Mouse (Mus musculus) spleen, embryonic (tissue): ENCODE data around the gene Galnt6.

Source experiments
- CTCF ChIA-PET: fragments of 350-600 bp; sonication (Branson Sonifier 250); formaldehyde crosslinking; loops from one replicate; lab custom pipeline; 2022; lab: Charles Lee

Gene Galnt6

GRCm38 (mm10) chr15:100686989-100687388 lies 42.2 kb downstream of the Galnt6 start:
- CTCF ChIA-PET = no interaction called here

GRCm38 (mm10) chr15:100686434-100686833 lies 42.7 kb downstream of the Galnt6 start:
- CTCF ChIA-PET = no interaction called here

- CTCF ChIA-PET = interaction anchor here (0.7 kb wide), 1 partner anchor 81 kb away, joined by 6 read pairs; no protein-coding TSS in a partner anchor
Measured at GRCm38 (mm10) chr15:100685849-100686248, 43.3 kb downstream of the Galnt6 start.

DNA sequence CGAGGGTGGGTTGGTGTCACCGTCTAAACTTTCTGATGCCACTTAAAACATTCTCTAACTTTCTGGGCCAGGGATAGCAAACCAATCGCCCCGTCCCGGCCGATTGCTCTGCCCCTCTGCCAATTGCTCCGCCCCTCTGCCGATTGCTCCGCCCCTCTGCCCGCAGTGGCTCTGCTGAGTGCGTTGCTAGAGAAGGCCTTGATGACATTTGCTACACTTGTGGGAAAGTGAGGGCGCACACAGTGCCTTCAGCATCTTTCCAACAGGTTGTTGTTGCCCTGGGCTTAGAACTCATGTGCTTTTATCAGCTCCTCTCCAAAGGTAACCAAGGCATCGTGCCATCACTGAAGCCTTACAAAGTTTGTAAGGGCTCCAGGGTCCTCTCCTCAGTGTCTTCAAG lies 43.9 kb downstream of the Galnt6 start:
- CTCF ChIA-PET = interaction anchor here (0.6 to 0.7 kb wide), 2 partner anchors 54 to 80 kb away, joined by 4 to 6 read pairs; no protein-coding TSS in a partner anchor

DNA sequence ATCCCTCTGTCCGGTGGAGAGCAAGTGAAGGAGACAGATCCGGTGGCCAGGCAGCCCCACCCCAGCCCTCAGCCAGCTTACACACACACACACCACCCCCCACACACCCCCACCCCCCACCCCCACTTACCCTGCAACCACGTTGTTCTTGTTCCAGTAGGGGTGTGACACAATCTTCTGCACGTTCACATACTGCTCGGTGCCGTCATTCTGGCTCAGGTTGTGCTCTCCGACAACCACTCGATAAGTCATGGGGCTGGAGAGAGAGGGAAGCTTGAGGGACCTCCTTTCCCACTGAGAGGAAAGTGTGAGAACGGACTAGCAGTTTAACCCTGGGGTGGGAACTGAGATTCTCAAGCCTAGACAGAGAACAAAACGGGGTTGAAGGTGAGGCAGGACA lies 44.7 kb downstream of the Galnt6 start:
- CTCF ChIA-PET = no interaction called here

DNA sequence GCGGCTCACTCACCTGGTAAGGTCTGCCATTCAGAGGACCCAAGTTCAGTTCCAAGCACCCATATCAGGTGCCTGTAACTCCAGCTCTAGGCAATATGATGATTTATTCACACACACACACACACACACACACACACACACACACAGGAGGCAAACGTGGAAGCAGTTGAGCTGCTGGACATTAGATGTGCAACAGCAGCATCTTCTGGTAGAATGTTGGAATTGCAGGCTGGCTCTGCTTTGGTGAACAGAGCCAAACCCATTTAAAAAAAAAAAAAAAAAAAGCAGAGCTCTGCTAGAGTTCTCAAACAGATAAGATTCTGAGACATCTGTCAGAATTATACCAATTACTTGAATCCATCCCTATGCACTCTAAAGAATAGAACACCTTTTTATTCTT lies 46.1 kb downstream of the Galnt6 start:
- CTCF ChIA-PET = interaction anchor here (0.5 to 1.1 kb wide), 7 partner anchors 10 to 46 kb away, joined by 3 to 11 read pairs (median 3); no protein-coding TSS in a partner anchor

DNA sequence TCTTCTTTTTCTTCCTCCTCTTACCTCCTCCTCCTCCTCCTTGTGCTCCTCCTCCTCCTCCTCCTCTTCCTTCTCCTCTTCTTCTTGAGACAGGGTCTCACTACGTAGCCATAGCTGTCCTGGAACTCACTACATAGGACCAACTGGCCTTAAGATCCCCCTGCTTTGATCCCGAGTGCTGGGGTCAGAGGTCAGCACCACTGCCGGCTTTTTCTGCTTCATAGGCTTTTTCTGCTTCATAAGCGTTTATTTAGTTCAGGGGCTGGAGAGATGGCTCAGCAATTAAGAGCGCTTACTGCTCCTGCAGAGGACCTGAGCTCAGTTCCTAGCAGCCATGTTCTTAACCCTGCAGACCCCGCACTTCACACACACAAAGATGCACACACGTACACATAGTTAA lies 47.4 kb downstream of the Galnt6 start:
- CTCF ChIA-PET = no interaction called here

- CTCF ChIA-PET = no interaction called here
Measured at GRCm38 (mm10) chr15:100680381-100680780, 48.8 kb downstream of the Galnt6 start.

DNA sequence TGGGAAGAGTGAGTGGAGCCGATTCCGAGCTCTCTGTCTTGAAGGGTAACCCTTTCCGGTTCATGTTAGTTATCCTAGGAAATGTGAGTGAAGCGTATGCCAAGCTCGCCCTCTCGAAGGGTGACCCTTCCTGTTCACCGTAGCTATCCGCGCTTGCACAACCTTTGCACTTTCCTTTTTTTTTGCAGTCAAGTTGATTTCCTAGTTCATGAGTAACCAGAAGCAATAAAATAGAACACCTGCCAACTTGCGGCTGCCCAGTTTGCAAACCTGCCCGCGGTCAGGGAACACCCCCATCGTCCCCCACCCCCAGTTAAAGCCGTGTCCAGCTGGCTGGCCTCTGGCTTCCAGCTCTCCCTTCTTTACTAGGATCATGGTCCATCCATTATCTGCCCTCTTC lies 50.2 kb downstream of the Galnt6 start:
- CTCF ChIA-PET = no interaction called here

DNA sequence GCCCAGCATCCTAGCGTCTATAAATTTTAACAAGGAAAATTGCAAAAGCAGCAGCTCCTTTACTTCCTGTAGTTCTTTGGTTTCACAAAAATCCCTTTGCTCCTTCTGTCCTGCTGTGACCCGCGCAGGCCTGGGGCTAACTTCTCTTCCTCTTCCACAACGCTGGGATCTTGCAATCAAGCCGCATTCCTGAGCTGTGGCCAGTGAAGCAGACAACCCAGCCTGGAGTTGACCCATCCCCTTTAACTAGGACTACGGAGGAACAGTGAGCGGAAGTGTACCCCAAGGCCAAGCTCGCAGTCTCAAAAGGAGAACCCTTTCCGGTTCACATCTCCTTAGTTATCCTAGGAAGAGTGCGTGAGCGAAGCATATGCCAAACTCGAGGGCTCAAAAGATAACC lies 50.6 kb downstream of the Galnt6 start:
- CTCF ChIA-PET = no interaction called here

GRCm38 (mm10) chr15:100677675-100678074 lies 51.5 kb downstream of the Galnt6 start:
- CTCF ChIA-PET = no interaction called here

- CTCF ChIA-PET = interaction anchor here (0.6 to 0.7 kb wide), 2 partner anchors 37 to 139 kb away, joined by 3 read pairs; no protein-coding TSS in a partner anchor
Measured at GRCm38 (mm10) chr15:100676521-100676920, 52.7 kb downstream of the Galnt6 start.

DNA sequence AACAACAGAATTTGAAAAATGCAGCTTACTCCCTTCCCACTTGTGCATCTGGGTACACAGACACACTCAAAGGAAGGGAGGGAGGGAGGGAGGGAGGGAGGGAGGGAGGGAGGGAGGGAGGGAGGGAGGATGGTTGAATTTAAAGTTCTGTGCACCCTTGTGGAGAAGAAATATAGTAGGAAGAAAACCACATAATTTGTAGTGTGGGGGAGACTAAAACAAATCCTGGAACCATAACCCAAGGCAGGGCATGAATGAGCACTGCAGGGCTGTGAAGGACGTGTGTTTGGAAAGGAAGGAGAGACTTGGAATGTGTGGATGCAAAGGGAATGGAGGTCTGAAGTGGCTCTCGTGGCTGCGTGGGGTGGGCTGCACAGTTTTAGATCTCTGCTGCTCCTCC lies 53.7 kb downstream of the Galnt6 start:
- CTCF ChIA-PET = interaction anchor here (0.6 to 0.7 kb wide), 2 partner anchors 104 to 438 kb away, joined by 3 read pairs; no protein-coding TSS in a partner anchor

GRCm38 (mm10) chr15:100674566-100674965 lies 54.6 kb downstream of the Galnt6 start:
- CTCF ChIA-PET = interaction anchor here (0.5 kb wide), 1 partner anchor 23 kb away, joined by 7 read pairs; no protein-coding TSS in a partner anchor

GRCm38 (mm10) chr15:100673585-100674391 lies 55.4 kb downstream of the Galnt6 start:
- CTCF ChIA-PET = interaction anchor here (0.7 to 1.4 kb wide), 2 partner anchors 9 to 136 kb away, joined by 3 read pairs; no protein-coding TSS in a partner anchor

DNA sequence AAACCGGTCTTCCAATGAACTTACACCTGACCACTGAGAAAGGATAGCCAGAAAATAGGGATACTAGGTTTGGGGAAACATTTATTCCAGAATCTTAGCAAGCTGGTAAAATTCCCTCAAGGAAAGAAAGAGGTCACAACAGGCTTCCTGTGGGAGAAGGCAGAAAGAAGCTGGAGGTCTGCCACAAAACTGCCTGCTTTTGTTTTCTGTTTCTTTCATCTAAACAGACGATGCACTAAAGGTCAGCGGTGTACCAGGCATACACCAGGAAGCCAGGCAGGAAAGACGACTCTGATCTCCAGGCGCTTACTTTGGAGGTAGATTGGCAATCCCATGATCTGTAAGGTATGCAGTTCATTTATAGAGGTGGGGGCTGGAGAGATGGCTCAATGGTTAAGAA lies 58.3 kb downstream of the Galnt6 start:
- CTCF ChIA-PET = no interaction called here

- CTCF ChIA-PET = no interaction called here
Measured at GRCm38 (mm10) chr15:100670004-100670403, 59.2 kb downstream of the Galnt6 start.

GRCm38 (mm10) chr15:100669337-100669736 lies 59.8 kb downstream of the Galnt6 start, which contains the start of gene Bin2:
Gene Bin2 (minus strand): TSS chr15:100669553.
- CTCF ChIA-PET = no interaction called here

DNA sequence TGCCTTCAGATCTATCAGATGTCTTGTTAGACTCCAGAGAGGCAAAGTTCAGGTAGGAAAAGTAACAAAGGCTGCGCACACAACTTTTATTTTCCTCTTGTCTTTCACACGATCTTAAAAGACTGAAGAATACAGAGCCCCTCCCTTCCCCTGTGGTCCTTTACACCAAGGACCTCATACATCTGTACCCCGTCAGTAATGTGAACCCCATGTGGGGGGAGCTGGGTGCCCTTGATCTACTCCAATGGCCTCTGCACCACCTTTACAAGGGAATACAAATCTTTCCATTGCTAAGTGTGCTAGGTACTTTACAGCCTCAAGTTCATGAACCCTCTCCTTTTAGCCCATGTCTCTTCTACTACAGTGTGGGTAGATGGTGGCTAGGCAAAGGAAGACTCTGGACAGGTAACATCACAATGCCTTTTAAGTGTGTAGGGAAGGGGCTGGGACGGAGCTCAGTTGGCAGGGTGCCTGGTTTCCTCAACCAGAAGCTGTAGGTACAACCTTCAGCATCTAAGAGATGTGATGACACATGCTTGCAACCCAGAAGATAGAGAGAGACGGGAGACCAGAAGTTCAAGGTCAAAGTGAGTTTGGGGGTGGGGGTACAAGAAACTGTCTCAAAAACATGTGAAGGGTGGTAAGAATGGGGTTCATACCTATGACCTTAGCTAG lies 61.2 kb downstream of the Galnt6 start:
- CTCF ChIA-PET = interaction anchor here (0.7 kb wide), 1 partner anchor 37 kb away, joined by 15 read pairs; no protein-coding TSS in a partner anchor

DNA sequence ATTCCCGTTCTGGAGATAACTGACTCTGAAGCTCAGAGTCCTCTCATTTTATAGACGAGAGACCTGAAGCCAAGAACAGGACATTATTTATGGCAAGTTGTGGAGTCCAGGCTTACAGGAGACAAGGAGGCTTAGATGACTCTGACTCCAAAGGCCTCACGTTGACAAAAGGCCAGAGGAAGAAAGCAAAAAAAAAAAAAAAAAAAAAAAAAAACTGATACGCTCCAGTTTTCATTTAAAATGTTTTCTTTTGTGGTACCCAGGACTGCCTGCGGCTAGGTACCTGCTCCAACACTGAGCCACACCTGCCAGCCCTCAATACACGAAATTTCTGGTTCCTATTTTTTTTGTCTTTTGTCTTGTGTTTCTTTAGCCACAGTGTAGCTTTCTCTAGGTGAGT lies 61.8 kb downstream of the Galnt6 start:
- CTCF ChIA-PET = no interaction called here

DNA sequence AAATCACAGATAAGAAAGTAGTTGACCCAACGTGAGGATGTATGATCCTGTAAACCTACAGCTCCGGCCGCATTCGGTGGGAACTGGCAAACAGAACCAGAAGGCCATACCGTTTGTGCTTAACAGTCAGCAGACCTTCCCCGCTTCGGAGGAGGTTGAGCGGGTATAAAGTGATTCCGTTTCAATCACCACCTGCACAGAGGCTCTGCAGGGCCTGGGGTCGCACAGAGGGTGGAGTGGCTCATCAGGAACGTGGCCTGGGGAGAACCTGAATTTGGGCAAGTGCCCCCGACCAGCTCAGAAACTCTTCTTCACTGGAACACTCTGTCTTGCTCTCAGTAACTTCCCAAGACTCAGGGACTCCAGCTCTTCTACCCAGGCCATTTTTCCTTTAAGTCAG lies 62.3 kb downstream of the Galnt6 start:
- CTCF ChIA-PET = no interaction called here

DNA sequence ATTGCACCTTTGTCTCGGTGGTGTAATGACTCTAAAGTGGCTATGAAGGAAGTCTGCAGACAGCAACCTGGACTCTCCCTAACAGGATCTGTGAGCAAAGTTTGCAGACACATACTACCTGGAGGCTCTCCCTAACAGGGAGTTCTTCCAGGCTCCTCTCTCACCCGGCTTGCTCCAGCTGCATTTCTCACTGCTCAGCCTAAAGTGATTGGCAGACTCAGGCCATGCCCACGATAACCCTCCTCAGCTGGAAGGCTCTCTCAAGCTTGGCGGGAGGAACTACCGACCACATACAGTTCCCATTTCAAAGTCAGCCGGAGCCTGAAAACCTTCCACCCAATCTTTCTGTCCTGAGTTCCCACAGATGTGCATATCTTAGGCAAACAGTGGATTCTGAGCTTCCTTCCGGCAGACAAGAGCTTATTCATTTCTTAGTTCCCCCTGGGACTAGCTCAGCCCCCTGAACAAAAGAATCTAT lies 62.9 kb downstream of the Galnt6 start:
- CTCF ChIA-PET = no interaction called here
